Mouse (Mus musculus): Measurements from ENCODE around the gene Cda. TPM values are rescaled to one million over a fixed set of nuclear protein-coding genes. Genes with fewer than 3 reads are reported as not detected.
A peak's percentile ranks its signal among the peaks of the same experiment; 100 is the strongest.

The Cda gene
- total and polyA plus RNA-seq, 2 experiments from 2014 or later, result 9.6 to 12.2 TPM

DNA sequence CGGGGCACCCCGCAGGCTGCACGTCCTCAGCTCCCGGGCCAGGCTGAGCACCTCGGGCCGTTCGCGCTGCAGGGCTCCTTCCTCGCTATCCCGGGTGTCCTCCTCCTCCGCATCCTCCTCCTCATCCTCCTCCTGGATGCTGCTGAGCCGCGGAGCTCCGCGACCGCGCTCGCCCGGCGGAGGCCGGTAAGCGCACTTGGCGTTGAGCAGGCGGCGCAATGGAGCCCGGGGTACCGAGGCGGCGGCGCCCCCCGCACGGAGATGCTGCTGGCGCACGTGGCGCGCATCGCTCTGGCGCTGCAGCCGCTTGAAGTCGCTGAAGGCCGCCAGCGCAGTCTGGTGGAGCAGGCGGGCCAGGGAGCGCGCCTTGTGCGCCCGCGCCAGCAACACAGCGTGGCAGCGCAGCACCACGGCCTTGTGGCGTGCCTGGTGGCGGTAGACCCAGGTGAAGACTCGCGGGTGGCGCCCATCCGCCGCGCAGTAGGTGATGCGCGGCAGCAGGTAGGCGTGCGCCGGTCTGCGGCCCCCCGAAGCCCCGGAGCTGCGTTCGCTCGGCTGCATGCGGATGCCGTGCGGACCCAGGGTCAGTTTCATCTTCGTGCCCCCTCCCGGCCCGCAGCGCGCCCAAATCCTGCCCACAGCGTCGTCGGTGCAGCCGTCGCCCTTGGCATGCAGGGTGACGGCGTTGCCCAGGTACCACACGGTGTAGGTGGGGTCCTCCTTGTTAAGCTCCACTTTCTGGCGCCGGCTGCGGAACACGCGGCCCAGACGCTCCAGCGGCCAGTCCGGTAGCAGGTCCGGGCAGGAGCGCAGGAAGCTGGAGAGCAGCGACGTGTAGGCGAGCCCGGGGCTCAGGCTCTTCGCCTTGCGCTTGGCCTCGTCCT, 27.5 kb upstream of the Cda start:
- H3K9ac ChIP-seq (replicated peaks; ENCODE audit: low read length, poor library complexity, severe bottlenecking), result peak overlapping the region; percentile 73
- ATAC-seq (ENCODE audit: low FRiP score) (peak; percentile 53), DNase-seq (ENCODE audit: low spot score) (peak; percentile 47)
- 0 out of 2 replicates have a peak, but pooled peaks have one; percentile 7 for TF ChIP-seq CTCF (IDR thresholded peaks at IDR 0.05)
- peaks cover 35% of the 10 kb centered on the region for H3K27me3 ChIP-seq (ENCODE audit: insufficient read depth, low read length)
- peak overlapping the region; percentile 86 for H3K4me2 ChIP-seq (ENCODE audit: low read depth, low read length, poor library complexity, severe bottlenecking)
- peak overlapping the region; percentile 60 for H3K4me3 ChIP-seq (ENCODE audit: low read depth, low read length)
- no peaks in the 10 kb centered on the region; the same call in 1 of the 2 replicates for H3K4me1 ChIP-seq (ENCODE audit: insufficient read depth, low read length)
- no peaks in the 10 kb centered on the region for H3K36me3 ChIP-seq (ENCODE audit: insufficient read depth, low read length)
- H3K27ac ChIP-seq (ENCODE audit: low read depth, low read length), result peak overlapping the region; percentile 57; the same call in 1 of the 2 replicates
- 2% methylated on average over 74 of the region's 103 CpGs for WGBS
- no peaks in the 10 kb centered on the region for H3K9me3 ChIP-seq (ENCODE audit: low read length)

DNA sequence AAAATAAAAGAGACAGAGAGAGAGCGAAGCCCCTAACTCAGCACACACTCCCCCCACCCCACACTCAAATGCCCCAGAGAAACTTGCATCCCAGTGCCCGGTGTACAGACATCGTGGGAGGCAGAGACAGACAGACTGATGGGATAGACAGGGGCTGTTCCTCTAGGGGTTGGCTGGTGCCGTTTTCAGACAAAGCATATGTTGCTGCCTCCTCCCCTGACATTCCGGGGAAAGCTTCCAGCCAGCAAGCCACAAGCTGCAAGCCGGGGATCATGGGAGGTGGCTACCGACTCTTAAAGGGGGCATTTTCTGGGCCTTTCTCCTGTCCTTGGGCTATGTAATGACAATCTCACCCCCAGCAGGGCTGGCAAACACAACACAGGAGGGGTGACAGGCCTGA, 25.9 kb upstream of the Cda start:
- Histone ChIP-seq H3K4me2 (ENCODE audit: low read depth, low read length, poor library complexity, severe bottlenecking) (peak overlapping the region; percentile 86), H3K4me3 (ENCODE audit: low read depth, low read length) (peak overlapping the region; percentile 60), H3K27me3 (ENCODE audit: insufficient read depth, low read length) (peaks cover 35% of the 10 kb centered on the region), H3K27ac (ENCODE audit: low read depth, low read length) (no peak overlapping the region), H3K4me1 (ENCODE audit: insufficient read depth, low read length) (no peaks in the 10 kb centered on the region; the same call in 1 of the 2 replicates), H3K36me3 (ENCODE audit: insufficient read depth, low read length) (no peaks in the 10 kb centered on the region), H3K9me3 (ENCODE audit: low read length) (no peaks in the 10 kb centered on the region), H3K9ac (replicated peaks; ENCODE audit: low read length, poor library complexity, severe bottlenecking) (peak overlapping the region; percentile 29; the same call in 1 of the 2 replicates)
- ATAC-seq (ENCODE audit: low FRiP score), result no peak
- no peak for DNase-seq (ENCODE audit: low spot score)
- no peak for TF ChIP-seq CTCF (IDR thresholded peaks at IDR 0.05)
- WGBS, result 57% methylated on average over 7 of the region's 7 CpGs

- DNase-seq (ENCODE audit: low spot score), result no peak
- Histone ChIP-seq H3K27ac (ENCODE audit: low read depth, low read length) (no peak overlapping the region), H3K27me3 (ENCODE audit: insufficient read depth, low read length) (no peaks in the 10 kb centered on the region), H3K9ac (replicated peaks; ENCODE audit: low read length, poor library complexity, severe bottlenecking) (no peak overlapping the region), H3K4me2 (ENCODE audit: low read depth, low read length, poor library complexity, severe bottlenecking) (no peak overlapping the region), H3K36me3 (ENCODE audit: insufficient read depth, low read length) (no peaks in the 10 kb centered on the region), H3K4me1 (ENCODE audit: insufficient read depth, low read length) (no peaks in the 10 kb centered on the region; the same call in 1 of the 2 replicates), H3K4me3 (ENCODE audit: low read depth, low read length) (no peak overlapping the region), H3K9me3 (ENCODE audit: low read length) (no peaks in the 10 kb centered on the region)
- TF ChIP-seq CTCF (IDR thresholded peaks at IDR 0.05), result no peak
- no peak for ATAC-seq (ENCODE audit: low FRiP score)
- WGBS, result 53% methylated on average over 4 of the region's 4 CpGs
Observed at GRCm38 (mm10) chr4:138383789-138384188, 16.0 kb upstream of the Cda start.

DNA sequence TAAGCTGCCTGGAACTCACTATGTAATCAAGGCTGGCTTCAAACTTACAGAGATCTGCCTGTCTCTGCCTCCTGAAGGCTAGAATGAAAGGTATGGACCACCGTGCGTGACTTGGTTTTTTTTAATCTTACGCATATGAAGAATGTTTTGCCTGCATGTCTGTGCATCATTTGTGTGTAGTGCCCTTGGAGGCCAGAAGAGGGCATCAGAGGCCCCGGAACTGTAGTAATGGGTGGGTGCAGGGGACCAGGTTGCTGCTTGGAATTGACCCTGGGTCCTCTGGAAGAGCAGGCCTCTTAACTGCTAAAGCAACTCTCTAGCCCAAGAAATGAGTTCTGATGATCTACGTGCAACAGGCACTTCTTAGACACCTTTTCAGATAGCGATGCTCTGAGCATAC, 14.7 kb upstream of the Cda start:
- TF ChIP-seq CTCF (IDR thresholded peaks at IDR 0.05), result peak; percentile 55

GRCm38 (mm10) chr4:138380132-138380689, 12.4 kb upstream of the Cda start:
- H3K9ac ChIP-seq (replicated peaks; ENCODE audit: low read length, poor library complexity, severe bottlenecking), result no peak overlapping the region
- TF ChIP-seq CTCF (IDR thresholded peaks at IDR 0.05), result no peak
- no peak overlapping the region for H3K4me3 ChIP-seq (ENCODE audit: low read depth, low read length)
- peak overlapping the region; percentile 20; the same call in 1 of the 2 replicates for H3K27ac ChIP-seq (ENCODE audit: low read depth, low read length)
- no peaks in the 10 kb centered on the region for H3K9me3 ChIP-seq (ENCODE audit: low read length)
- H3K27me3 ChIP-seq (ENCODE audit: insufficient read depth, low read length), result no peaks in the 10 kb centered on the region
- no peak for ATAC-seq (ENCODE audit: low FRiP score)
- DNase-seq (ENCODE audit: low spot score), result peak; percentile 61
- no peaks in the 10 kb centered on the region; the same call in 1 of the 2 replicates for H3K4me1 ChIP-seq (ENCODE audit: insufficient read depth, low read length)
- 22% methylated on average over 10 of the region's 10 CpGs for WGBS
- no peaks in the 10 kb centered on the region for H3K36me3 ChIP-seq (ENCODE audit: insufficient read depth, low read length)
- H3K4me2 ChIP-seq (ENCODE audit: low read depth, low read length, poor library complexity, severe bottlenecking), result no peak overlapping the region

More for the DNA sequence above, 14.7 kb upstream of the Cda start:
- no peaks in the 10 kb centered on the region for H3K9me3 ChIP-seq (ENCODE audit: low read length)
- H3K27me3 ChIP-seq (ENCODE audit: insufficient read depth, low read length), result no peaks in the 10 kb centered on the region
- no peaks in the 10 kb centered on the region; the same call in 1 of the 2 replicates for H3K4me1 ChIP-seq (ENCODE audit: insufficient read depth, low read length)
- no peak overlapping the region for H3K4me3 ChIP-seq (ENCODE audit: low read depth, low read length)
- no peak overlapping the region for H3K9ac ChIP-seq (replicated peaks; ENCODE audit: low read length, poor library complexity, severe bottlenecking)
- 79% methylated on average over 6 of the region's 6 CpGs for WGBS
- no peak for DNase-seq (ENCODE audit: low spot score)
- no peaks in the 10 kb centered on the region for H3K36me3 ChIP-seq (ENCODE audit: insufficient read depth, low read length)
- H3K27ac ChIP-seq (ENCODE audit: low read depth, low read length), result no peak overlapping the region
- no peak overlapping the region for H3K4me2 ChIP-seq (ENCODE audit: low read depth, low read length, poor library complexity, severe bottlenecking)
- no peak for ATAC-seq (ENCODE audit: low FRiP score)
